Mouse (Mus musculus): ENCODE measurements around the gene Nubpl.
A peak's percentile ranks its signal among the peaks of the same experiment; 100 is the strongest.

Nubpl gene

GRCm38 (mm10) chr12:52328488-52328887 is 231.0 kb downstream of the Nubpl start:
- no peak for DNase-seq (ENCODE audit: low spot score in 2 of 2)

- DNase-seq (ENCODE audit: low spot score in 2 of 2) = no peak
Observed at GRCm38 (mm10) chr12:52335142-52335765, 237.7 kb downstream of the Nubpl start.

GRCm38 (mm10) chr12:52338136-52338753 is 240.7 kb downstream of the Nubpl start:
- DNase-seq (ENCODE audit: low spot score in 2 of 2) = no peak

GRCm38 (mm10) chr12:52346611-52347010 is 249.1 kb downstream of the Nubpl start:
- DNase-seq (ENCODE audit: low spot score in 2 of 2) = peak in 1 of 2 experiments; percentile 9

- DNase-seq (ENCODE audit: low spot score in 2 of 2) = no peak
Observed at GRCm38 (mm10) chr12:52350276-52350675, 252.7 kb downstream of the Nubpl start.

- DNase-seq (ENCODE audit: low spot score in 2 of 2) = no peak
Observed at GRCm38 (mm10) chr12:52359484-52359883, 261.9 kb downstream of the Nubpl start.

GRCm38 (mm10) chr12:52360136-52360535 is 262.6 kb downstream of the Nubpl start:
- peak in 1 of 2 experiments; percentile 3 for DNase-seq (ENCODE audit: low spot score in 2 of 2)

GRCm38 (mm10) chr12:52361198-52361597 is 263.7 kb downstream of the Nubpl start:
- peak in 1 of 2 experiments; percentile 16 for DNase-seq (ENCODE audit: low spot score in 2 of 2)
